Mouse (Mus musculus) C2C12 (cell line): Measurements from ENCODE around the gene Tbcd.

Experiments used
- CTCF ChIP-seq: IDR thresholded peaks from one replicate; pipeline ENCODE4 v1.5.1; 2011; ENCODE audit not compliant: control insufficient read depth, insufficient read depth, insufficient read length
- FOSL1 ChIP-seq: IDR thresholded peaks from one replicate; pipeline ENCODE4 v1.8.0; 2011; ENCODE audit warnings: mild to moderate bottlenecking, low read length; ENCODE audit not compliant: poor library complexity, insufficient read depth, severe bottlenecking
- MAX ChIP-seq: IDR thresholded peaks from one replicate; pipeline ENCODE4 v1.6.1; 2011; ENCODE audit warnings: mild to moderate bottlenecking, control low read depth
- MYOD1 ChIP-seq: IDR thresholded peaks from one replicate; pipeline ENCODE4 v1.6.1; 2011; ENCODE audit warnings: low read depth; ENCODE audit not compliant: control insufficient read depth, insufficient read length
- MYOG ChIP-seq: IDR thresholded peaks from one replicate; pipeline ENCODE4 v1.6.1; 2011; ENCODE audit not compliant: control insufficient read depth, insufficient read length; ENCODE audit errors: extremely low read depth
- USF1 ChIP-seq: IDR thresholded peaks from one replicate; pipeline ENCODE4 v1.6.1; 2011; ENCODE audit warnings: low read depth, mild to moderate bottlenecking, control low read depth, moderate library complexity

GRCm38 (mm10) chr11:121543287-121543856 lies 91.6 kb downstream of the Tbcd start:
- TF ChIP-seq CTCF (no peak), FOSL1 (no peak), MYOD1 (no peak), USF1 (no peak), MAX (no peak), MYOG (no peak)
